Mouse (Mus musculus) limb, embryonic 14.5 days (tissue): ENCODE data around the gene Krt10. TPM values are rescaled to one million over a fixed set of nuclear protein-coding genes. Genes with fewer than 3 reads are reported as not detected.

Source experiments
- ATAC-seq: fragments of 200-750 bp; cut with Nextera tagmentation; 2 replicates; pipeline ENCODE4 v1.8.0; 2017; ENCODE audit warnings: low read depth, moderate number of reproducible peaks, moderate TSS enrichment; ENCODE audit not compliant: low FRiP score
- DNase-seq: peaks from one replicate; pipeline ENCODE4 v3.0.0-alpha.2; 2015; ENCODE audit warnings: low spot score
- H3K27ac ChIP-seq: fragments of 300-500 bp; sonication (generic); replicated peaks from 2 replicates; pipeline ENCODE4 v1.5.1; 2014; ENCODE audit warnings: low read depth, mild to moderate bottlenecking, low read length, moderate library complexity, mixed read lengths
- H3K27me3 ChIP-seq: fragments of 300-500 bp; sonication (generic); 2 replicates; pipeline ENCODE4 v1.6.1; 2014; ENCODE audit warnings: low read length, mixed read lengths; ENCODE audit not compliant: control insufficient read depth, insufficient read depth
- H3K36me3 ChIP-seq: fragments of 300-500 bp; sonication (generic); 2 replicates; pipeline ENCODE4 v1.6.1; 2014; ENCODE audit warnings: mild to moderate bottlenecking, low read length, moderate library complexity, mixed read lengths; ENCODE audit not compliant: control insufficient read depth, insufficient read depth
- H3K4me1 ChIP-seq: fragments of 300-500 bp; sonication (generic); 2 replicates; pipeline ENCODE4 v1.6.1; 2014; ENCODE audit warnings: antibody characterized with exemption, low read length, mixed read lengths; ENCODE audit not compliant: control insufficient read depth, insufficient read depth
- H3K4me2 ChIP-seq: fragments of 300-500 bp; sonication (generic); replicated peaks from 2 replicates; pipeline ENCODE4 v1.6.1; 2014; ENCODE audit warnings: low read depth, mild to moderate bottlenecking, low read length, moderate library complexity; ENCODE audit not compliant: severe bottlenecking
- H3K4me3 ChIP-seq: fragments of 300-500 bp; sonication (generic); replicated peaks from 2 replicates; pipeline ENCODE4 v1.5.1; 2014; ENCODE audit warnings: low read length
- H3K9ac ChIP-seq: fragments of 300-500 bp; sonication (generic); 2 replicates; pipeline ENCODE4 v1.6.1; 2014; ENCODE audit warnings: mild to moderate bottlenecking, low read depth, low read length, moderate library complexity; ENCODE audit not compliant: severe bottlenecking
- H3K9me3 ChIP-seq: fragments of 300-500 bp; sonication (generic); 2 replicates; pipeline ENCODE4 v1.6.1; 2016; ENCODE audit warnings: low read length; ENCODE audit not compliant: control insufficient read depth
- POLR2A ChIP-seq: fragments of 200-500 bp; IDR thresholded peaks from 2 replicates; pipeline ENCODE4 v1.8.0; 2012; ENCODE audit warnings: inconsistent platforms, mild to moderate bottlenecking, moderate library complexity, borderline replicate concordance; ENCODE audit not compliant: insufficient read depth, insufficient read length; ENCODE audit errors: extremely low read depth
- WGBS: fragments of 180-500 bp; shearing (Covaris S2); extraction: QIAGEN DNeasy Blood & Tissue Kit; methylation state at CpG from one replicate; pipeline ENCODE4 v1.1.7; 2014; 5-methylcytosine and 5-hydroxymethylcytosine counted together
- polyA plus RNA-seq, 2 experiments: library from polyadenylated mRNA; depleted of rRNA in 1 of 2; stranded (reverse) in 1 of 2; unstranded in 1 of 2; fragments of >200 nt; fragmentation: Nextera tagmentation in 1 of 2; extraction: Ambion mirVana in 1 of 2; gene quantifications; 2 replicates each; pipeline versions ENCODE4 v1.2.1 to v1.2.3; 2012 to 2014

Gene Krt10
- polyA plus RNA-seq, 2 experiments = 176 to 242 TPM

DNA sequence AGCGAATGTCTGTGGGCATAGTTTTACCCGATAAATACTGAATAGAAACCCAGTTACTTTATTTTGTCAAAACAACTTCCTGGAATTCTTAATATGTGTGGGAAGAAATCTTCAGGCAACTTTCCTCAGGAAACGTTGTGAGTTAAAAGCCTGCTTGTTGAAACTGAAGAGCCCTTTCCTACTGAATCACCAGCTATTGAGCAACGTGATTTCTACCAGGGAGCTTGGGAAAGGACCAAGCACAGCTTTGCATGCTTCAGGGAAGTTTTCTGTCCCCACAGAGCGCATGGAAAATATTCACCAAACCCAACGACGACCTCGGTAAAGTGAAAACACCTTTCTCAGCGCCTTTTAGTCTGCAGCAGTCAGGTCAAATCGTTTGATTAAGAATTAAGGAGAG lies 17.0 kb upstream of the Krt10 start:
- H3K4me2 ChIP-seq = no peak overlapping the region
- no peak overlapping the region for H3K9ac ChIP-seq
- DNase-seq = no peak
- ATAC-seq = no peak
- no peak overlapping the region for H3K27ac ChIP-seq
- H3K27me3 ChIP-seq = no peaks in the 10 kb centered on the region
- 68% methylated on average over 10 of the region's 10 CpGs for WGBS
- no peak for TF ChIP-seq POLR2A
- H3K4me3 ChIP-seq = no peak overlapping the region
- no peaks in the 10 kb centered on the region for H3K36me3 ChIP-seq
- no peaks in the 10 kb centered on the region for H3K9me3 ChIP-seq
- H3K4me1 ChIP-seq = no peaks in the 10 kb centered on the region

DNA sequence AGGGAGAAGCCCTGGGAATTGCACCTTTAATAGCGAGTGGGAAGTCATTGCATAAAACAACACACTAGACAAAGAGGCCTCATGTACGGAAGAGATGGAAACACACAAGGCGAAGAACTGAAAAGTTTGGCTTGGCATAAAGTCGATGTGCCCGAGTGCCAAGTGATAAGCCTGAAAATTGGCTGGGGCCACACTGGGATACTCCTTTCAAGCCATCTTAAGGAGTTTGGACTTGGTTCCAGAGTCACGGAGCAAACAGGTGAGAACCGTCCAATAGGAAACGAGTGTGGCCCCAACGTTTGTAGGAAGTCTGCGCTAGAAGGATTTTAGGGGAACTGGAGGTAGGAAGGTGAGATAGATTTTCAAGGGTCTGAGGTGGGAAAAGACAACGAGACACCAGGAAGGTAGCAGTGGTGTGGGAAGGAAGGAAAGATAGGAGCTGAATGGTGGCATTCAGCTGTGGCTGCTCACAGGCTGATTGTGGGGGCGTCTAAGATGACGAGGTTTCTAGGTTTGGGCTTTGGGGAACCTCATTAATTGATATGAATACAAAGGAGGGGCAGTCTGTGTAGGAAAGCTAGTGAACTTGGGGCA lies 10.9 kb upstream of the Krt10 start:
- Histone ChIP-seq H3K27me3 (no peaks in the 10 kb centered on the region), H3K9ac (no peak overlapping the region), H3K9me3 (no peaks in the 10 kb centered on the region), H3K36me3 (no peaks in the 10 kb centered on the region), H3K4me2 (no peak overlapping the region), H3K27ac (no peak overlapping the region), H3K4me1 (no peaks in the 10 kb centered on the region), H3K4me3 (no peak overlapping the region)
- no peak for DNase-seq
- no peak for TF ChIP-seq POLR2A
- 85% methylated on average over 13 of the region's 13 CpGs for WGBS
- ATAC-seq = no peak

DNA sequence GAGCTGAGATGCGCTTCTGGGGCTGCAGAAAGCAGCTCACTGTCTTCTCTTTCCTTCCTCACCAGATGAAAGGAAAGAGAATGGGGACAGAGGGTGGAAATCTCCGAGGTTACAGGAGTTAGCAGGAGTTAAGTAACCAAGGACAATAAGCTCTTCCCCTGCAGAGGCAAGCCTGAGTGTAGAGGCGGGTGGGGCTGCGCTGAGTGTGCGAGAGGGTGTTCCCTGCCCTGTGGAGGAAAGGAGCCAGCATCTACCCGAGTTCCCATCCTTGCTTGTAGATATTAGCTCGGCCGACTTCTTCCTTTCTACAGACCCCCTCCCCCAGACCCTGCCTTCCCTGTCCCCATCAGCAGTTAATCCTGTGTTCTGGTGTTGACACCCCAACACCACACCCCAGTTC lies 9.7 kb upstream of the Krt10 start:
- no peak overlapping the region for H3K4me2 ChIP-seq

DNA sequence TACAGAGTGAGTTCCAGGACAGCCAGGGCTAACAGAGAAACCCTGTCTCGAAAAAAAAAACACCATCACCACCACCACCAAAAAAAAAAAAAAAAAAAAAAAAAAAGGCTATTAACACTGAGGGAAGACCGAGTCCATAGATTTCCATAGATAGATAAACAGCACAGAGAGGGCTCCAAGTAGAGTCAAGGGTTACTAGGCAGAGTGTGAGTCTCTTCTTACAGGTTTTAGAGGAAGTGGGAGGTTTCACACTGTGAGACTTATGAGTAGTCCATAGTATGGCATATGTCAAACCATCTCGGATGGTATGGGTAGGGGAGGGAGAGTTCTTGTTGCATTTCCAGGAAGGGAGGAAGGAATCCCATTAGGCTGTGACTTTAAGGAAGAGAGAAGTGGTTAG lies 8.9 kb upstream of the Krt10 start:
- Histone ChIP-seq H3K4me1 (no peaks in the 10 kb centered on the region), H3K9ac (no peak overlapping the region), H3K4me3 (no peak overlapping the region), H3K9me3 (no peaks in the 10 kb centered on the region), H3K27ac (no peak overlapping the region), H3K27me3 (no peaks in the 10 kb centered on the region), H3K36me3 (no peaks in the 10 kb centered on the region), H3K4me2 (no peak overlapping the region)
- WGBS = 70% methylated on average over 3 of the region's 3 CpGs
- DNase-seq = no peak
- no peak for ATAC-seq
- TF ChIP-seq POLR2A = no peak

More for the DNA sequence above, 9.7 kb upstream of the Krt10 start:
- no peak for TF ChIP-seq POLR2A
- DNase-seq (no peak), ATAC-seq (no peak)
- 53% methylated on average over 8 of the region's 8 CpGs for WGBS
- Histone ChIP-seq H3K9ac (no peak overlapping the region), H3K27me3 (no peaks in the 10 kb centered on the region), H3K27ac (no peak overlapping the region), H3K36me3 (no peaks in the 10 kb centered on the region), H3K9me3 (no peaks in the 10 kb centered on the region), H3K4me3 (no peak overlapping the region), H3K4me1 (no peaks in the 10 kb centered on the region)

DNA sequence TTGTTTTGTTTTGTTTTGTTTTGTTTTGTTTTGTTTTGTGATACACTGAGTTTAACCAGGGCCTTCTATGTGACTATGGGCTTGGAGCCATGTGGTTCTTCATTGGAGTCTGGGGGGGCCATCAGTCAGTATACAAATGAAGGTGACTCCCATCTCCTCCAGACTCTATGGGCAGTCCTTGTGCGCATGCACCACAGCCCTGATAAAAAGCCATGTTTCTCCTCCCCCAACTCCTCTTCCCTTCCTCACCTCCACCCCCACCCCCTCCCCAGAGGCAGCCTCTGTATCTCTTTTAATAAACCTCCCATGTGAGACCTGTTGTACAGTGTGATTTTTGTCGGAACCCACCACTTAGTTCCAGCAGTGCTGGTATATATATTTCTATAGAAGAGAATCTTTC lies 7.5 kb upstream of the Krt10 start:
- TF ChIP-seq POLR2A = no peak
- Histone ChIP-seq H3K4me2 (no peak overlapping the region), H3K27me3 (no peaks in the 10 kb centered on the region), H3K4me3 (no peak overlapping the region), H3K9ac (no peak overlapping the region), H3K36me3 (no peaks in the 10 kb centered on the region), H3K4me1 (no peaks in the 10 kb centered on the region), H3K27ac (no peak overlapping the region), H3K9me3 (no peaks in the 10 kb centered on the region)
- ATAC-seq (no peak), DNase-seq (no peak)
- 84% methylated on average over 2 of the region's 2 CpGs for WGBS

DNA sequence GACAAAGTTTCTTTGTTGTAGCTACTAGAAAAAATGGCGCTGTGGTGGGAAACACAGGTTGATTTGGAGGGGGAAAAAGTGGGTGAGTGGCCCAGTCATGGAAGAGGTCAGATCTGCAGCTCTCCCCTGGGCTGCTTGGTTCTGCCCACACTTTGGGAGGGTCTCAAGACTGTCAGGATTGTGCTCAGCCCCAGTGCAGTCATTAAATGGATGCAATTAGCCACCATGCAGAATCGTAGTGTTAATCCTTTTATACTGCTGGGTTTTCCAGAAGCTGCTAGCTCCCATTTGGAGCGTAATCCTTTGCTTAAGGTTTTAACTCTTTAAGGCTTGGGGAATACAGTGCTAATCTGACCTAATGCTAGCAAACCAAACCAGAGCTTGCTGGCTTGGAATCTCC lies 6.9 kb upstream of the Krt10 start:
- Histone ChIP-seq H3K4me3 (no peak overlapping the region), H3K9ac (no peak overlapping the region), H3K36me3 (no peaks in the 10 kb centered on the region), H3K27ac (no peak overlapping the region), H3K4me1 (no peaks in the 10 kb centered on the region), H3K27me3 (no peaks in the 10 kb centered on the region), H3K4me2 (no peak overlapping the region), H3K9me3 (no peaks in the 10 kb centered on the region)
- DNase-seq = no peak
- TF ChIP-seq POLR2A = no peak
- WGBS = 32% methylated on average over 3 of the region's 3 CpGs
- ATAC-seq = no peak
